Mouse (Mus musculus) megakaryocyte, embryonic 14.5 days (primary cell): ENCODE measurements around the gene Apba3.

ENCODE experiments used
- FLI1 ChIP-seq: IDR thresholded peaks from 2 replicates; pipeline ENCODE4 v1.6.1; 2012; ENCODE audit warnings: low read length, inconsistent platforms, mixed read lengths
- GATA1 ChIP-seq: IDR thresholded peaks from 3 replicates; pipeline ENCODE4 v1.6.1; 2012; ENCODE audit warnings: mixed read lengths, low read length, inconsistent platforms, borderline replicate concordance

GRCm38 (mm10) chr10:81221402-81222015 is 45.3 kb upstream of the Apba3 start:
- TF ChIP-seq GATA1 (no peak), FLI1 (no peak)
